Mouse (Mus musculus): ENCODE results near the gene Krtap19-3.

- TF ChIP-seq POLR2A (IDR thresholded peaks at IDR 0.05; ENCODE audit: insufficient read depth, low read depth, low read length) (no peak), CTCF (IDR thresholded peaks at IDR 0.05; ENCODE audit: insufficient read depth, low read depth, low read length) (no peak)
These were observed 26.4 kb downstream of the Krtap19-3 start for GRCm38 (mm10) chr16:88851450-88851849.
